Mouse (Mus musculus) kidney, adult 18-20 months (tissue): ENCODE results near the gene Celf2.
"Not testable (repeated sequence)": the region's sequence is repeated elsewhere in the genome, so short reads cannot be mapped to it uniquely, and the experiment has no call there.

Experiments
- DNase-seq: peaks from one replicate; pipeline ENCODE4 v3.0.0; 2021

Celf2 gene

GRCm38 (mm10) chr2:7389264-7389663 is 120.1 kb downstream of the Celf2 start:
- DNase-seq: no peak

- no peak for DNase-seq
Measured at GRCm38 (mm10) chr2:7378736-7379135, 130.6 kb downstream of the Celf2 start.

DNA sequence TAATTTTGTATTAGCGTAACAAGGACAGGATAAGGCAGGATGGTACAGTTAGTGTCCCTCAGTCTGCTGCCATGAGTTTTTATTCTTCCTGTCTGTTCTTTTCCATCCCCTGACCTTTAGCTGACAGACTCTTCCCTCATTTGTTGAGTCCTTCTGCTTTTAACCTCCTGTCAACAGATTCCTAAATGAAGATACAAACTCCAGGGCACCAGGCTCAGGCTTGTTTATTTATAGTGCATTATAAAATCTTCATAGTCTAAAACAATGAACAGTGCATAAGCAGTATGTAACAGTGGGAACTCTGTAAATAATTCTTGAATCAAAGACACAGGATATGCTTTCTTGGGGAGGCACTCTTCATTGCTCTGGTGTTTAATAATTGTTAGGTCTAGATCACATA is 131.5 kb downstream of the Celf2 start:
- DNase-seq: no peak

GRCm38 (mm10) chr2:7367738-7368137 is 141.6 kb downstream of the Celf2 start:
- DNase-seq: no peak

GRCm38 (mm10) chr2:7359557-7359956 is 149.8 kb downstream of the Celf2 start:
- no peak for DNase-seq

DNA sequence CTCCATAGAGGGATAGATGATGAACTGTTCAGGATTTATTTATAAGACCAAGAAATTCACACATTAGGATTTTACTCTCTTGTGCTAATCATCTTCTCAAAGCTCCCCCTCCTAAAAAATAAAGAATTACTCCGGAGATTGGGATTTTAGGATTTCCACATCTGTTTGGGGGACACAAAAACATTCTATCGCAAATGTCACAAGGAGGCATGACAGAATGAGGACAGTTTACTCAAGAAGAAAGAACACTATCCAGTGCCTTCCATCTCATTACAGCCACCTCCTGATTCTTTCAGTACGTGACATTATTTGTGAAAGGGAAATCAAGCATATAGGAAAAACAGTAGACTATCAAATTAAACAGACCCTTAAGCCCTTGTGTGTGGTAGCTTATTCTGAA is 150.5 kb downstream of the Celf2 start:
- DNase-seq: no peak

- DNase-seq: no peak
Measured at GRCm38 (mm10) chr2:7351234-7351633, 158.1 kb downstream of the Celf2 start.

DNA sequence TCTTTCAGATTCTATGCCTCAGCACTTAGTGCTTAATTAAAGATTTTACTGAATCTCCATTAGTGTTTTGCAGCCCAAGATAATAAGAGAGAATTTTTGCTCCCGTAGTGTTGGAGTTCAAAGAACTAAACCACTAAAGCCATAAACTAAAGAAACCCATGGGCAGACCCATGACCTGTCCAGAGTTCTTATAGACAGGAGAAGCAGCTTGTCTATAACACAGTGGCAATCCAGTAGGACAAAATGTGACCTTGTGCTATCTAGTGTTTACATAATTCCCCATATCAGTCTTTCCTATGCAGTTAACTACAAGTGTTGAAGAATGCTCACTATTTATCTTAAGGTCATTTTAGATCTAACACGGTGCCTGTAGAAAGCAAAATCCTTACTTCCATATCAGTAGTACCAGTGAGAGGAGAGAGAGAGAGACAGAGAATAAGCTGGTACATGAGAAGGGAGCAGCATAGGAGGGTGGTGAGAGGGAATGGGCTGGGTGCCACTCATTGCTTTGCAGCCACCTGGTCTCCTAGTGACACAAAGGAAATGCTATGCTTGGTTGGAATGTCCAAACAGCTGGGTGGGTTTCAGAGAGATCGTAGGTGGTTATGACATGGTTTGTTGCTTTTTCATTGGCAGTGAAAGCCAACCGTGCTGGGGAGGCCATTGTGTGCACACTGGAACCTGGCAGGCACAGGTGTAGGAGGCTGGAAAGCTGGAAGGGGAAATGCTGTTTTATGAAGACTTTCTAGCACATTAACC is 162.5 kb downstream of the Celf2 start:
- DNase-seq: no peak

DNA sequence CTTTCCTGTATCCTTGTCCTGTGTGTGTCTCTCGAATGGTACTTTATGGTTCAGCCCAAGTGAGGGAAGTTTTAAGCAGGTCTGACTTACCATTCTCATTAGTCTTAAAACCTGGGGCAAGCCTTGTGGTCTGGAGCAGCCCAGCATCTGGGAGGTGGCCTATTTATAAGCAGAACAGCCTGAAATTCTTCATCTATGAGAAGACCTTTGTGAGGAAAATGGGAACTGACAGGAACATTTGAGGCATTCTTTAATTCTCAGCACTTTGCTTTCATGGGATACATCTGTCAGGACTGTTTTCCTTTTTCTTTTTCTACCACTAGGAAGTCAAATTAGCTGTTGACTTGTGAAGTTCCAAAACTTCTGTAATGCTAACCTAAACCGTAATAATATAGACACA is 164.4 kb downstream of the Celf2 start:
- no peak for DNase-seq

DNA sequence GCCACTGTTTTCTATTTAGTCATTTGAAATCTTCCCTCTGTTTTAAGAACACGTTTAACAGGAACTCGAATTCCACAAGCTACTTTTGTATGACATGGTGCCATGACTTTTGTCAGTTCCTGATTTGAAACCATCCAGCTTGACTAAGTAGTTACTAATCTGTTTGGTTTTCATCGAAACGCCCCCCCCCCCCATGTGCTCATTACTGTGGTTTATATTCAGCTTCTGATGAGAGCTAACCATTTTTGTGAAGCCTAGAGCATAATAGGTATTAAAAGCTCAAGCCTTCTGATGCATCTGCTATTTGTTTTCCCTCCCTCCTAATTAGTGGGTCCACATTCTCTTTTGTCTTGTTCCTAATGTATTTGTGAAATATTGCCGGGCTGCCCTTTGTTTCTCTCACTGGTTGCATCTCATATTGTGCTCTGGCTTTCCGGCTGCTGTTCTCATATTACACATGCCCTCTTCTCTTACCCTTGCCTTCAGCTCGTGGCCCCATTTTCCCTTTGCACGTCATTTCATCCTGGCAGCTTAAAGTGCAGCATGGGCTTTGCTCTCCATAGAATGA is 166.4 kb downstream of the Celf2 start:
- no peak for DNase-seq

DNA sequence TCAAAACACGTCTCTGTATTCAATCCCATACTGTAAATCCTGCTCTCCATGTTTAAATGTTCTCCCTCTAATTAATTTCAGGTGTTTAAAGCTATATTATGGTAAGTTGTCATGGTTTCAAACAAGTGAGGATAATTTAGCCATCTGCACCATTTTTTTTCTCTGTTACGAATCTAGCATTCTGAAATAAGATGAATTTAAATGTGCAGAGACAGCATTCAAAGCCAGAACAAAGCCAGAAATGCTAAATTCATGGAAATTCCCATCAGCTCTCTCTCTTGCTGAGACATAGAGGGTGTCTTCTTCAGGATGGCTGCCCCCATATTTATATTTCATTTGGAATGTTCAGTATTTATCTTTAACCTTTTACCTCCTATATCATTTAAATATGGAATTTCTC is 174.5 kb downstream of the Celf2 start:
- DNase-seq: no peak

GRCm38 (mm10) chr2:7328018-7328899 is 181.1 kb downstream of the Celf2 start:
- DNase-seq: no peak

GRCm38 (mm10) chr2:7319760-7320159 is 189.6 kb downstream of the Celf2 start:
- DNase-seq: no peak

DNA sequence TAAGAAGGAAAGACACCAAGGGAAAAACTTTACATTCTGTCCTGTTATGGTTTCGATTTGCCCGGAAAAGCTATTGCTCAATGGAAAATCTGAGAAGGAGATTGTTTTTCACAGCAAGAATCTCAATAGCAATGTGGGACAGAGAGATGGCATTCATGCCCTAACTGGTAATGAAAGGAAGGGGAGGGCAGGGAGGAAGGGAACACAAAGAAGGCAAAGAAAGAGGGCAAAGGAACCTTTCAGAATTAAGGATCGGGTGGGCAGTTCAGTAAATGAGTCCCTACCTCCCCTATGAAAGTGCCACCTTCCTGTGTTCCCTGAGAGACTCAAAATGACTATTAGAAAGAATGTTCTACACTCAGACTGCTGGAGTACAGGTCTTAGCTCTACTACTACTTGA is 197.6 kb downstream of the Celf2 start:
- no peak for DNase-seq

DNA sequence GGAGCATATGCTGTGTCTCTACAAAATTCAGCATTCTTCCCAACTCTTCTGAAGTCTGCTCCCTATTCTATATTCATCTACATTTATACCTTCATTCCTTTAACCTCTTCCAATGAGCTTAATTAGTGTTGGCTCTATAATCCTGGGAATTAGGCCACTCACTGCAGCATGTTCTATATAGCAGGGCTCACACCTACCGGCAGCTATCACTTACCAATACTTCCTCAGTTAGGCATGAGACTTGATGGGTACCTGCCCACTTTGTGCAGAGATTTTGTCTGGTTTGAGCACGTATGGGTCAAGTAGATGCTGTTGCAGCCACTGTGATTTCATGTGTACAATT is 198.6 kb downstream of the Celf2 start:
- no peak for DNase-seq

- no peak for DNase-seq
Measured at GRCm38 (mm10) chr2:7310129-7310839, 199.1 kb downstream of the Celf2 start.

- DNase-seq: no peak
Measured at GRCm38 (mm10) chr2:7309324-7309723, 200.0 kb downstream of the Celf2 start.

DNA sequence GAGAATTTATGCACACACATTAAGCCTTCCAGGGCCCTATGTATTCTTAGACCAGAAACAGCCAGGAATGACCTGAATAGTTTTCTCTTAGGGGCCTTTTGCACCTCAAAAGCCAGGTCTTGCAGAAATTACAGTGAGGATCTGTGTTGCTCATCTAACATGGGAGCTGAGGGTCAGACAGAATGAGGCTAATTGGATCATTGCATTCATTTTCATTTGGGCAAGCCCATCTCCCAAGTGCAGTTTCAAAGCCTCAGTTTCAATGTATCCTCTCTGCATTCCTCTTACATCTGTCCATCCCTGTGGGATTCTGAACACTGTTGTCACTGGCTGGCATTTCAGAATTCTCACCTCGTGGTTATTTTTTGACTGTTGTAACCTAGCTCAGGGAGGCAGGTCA is 200.6 kb downstream of the Celf2 start:
- no peak for DNase-seq

DNA sequence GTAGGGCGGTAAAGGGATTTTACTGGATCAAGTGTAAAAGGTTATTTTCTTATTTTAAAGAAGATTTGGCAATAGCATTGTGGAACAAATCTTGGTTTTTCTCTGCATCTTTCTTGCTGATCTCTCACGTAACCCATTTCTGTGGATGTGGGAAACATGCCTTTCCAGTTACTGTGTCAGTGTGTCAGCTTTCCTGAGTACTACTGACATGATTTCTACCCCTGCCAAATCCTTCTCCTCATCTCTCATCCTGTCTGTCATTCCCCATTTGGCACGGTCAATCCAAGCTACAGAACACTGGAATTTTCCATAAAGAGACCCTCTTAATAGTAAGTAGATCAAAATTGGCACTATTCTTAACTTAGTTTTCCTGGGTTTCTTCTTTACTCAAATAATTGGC is 221.9 kb downstream of the Celf2 start:
- no peak for DNase-seq

DNA sequence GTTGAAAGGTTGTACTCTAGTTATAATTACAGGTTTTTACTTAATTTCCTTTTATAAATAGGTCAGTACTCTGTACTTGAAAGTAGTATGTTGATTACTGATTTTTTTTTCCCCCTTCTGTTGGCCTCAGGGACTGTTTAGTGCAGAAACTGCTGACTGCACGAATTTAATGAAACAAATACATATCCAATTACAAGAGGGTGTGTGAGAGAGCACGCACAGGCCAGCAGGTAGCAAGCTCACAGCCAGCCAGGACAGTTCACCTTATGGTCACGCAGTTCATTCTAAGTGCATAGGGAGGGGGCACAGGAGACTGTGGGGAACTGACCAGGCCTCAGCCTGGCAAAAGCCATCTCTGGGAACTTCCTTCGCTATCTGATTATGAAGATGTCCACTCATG is 236.1 kb downstream of the Celf2 start:
- DNase-seq: no peak

DNA sequence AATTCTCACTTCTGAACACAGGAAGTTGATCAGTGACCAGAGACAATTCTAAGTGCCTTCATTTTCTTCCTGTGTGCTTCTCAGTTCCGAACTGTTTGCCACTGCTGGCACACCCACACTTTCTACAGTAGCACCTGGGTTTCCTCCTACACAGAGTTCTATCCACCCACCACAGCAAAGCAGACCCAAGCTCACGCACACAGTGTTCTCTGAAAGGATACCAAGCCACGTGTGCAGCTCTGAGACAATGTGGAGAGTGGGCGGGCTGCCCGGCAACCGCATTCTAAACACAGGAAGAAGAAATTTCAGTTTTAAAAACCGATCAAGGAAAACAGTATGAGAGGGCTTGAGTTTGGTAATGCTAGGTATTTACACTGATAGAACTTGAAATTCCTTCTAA is 239.3 kb downstream of the Celf2 start:
- DNase-seq: no peak

- DNase-seq: no peak
Measured at GRCm38 (mm10) chr2:7267166-7267565, 242.2 kb downstream of the Celf2 start.

GRCm38 (mm10) chr2:7262668-7263067 is 246.7 kb downstream of the Celf2 start:
- not testable (repeated sequence) for DNase-seq
